Mouse (Mus musculus): ENCODE results near the gene Fga. TPM values are rescaled to one million over a fixed set of nuclear protein-coding genes. Genes with fewer than 3 reads are reported as not detected.

Fga gene
- total RNA-seq, 2 experiments from 2014 or later: not detected

DNA sequence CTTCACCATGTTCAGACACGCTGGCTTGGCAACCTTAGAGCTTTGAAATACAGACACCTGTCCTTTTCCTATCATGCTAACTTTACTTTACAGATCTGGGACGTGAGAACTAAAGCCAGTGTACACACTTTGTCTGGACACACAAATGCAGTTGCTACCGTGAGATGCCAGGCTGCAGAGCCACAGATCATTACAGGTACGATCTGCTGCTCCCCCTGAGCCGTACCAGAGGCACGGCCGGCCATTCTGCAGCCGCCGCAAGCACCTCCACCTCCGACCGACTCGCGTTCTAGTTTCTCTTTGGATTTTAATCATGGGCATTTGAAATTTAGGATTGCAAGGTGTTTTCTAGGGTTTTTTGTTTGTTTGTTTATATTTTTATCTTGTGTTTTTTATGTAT lies 43.0 kb downstream of the Fga start:
- no peak for DNase-seq
- intact Hi-C loops (cut with DNase I; ENCODE audit: low total_unique reads): no loop called here

DNA sequence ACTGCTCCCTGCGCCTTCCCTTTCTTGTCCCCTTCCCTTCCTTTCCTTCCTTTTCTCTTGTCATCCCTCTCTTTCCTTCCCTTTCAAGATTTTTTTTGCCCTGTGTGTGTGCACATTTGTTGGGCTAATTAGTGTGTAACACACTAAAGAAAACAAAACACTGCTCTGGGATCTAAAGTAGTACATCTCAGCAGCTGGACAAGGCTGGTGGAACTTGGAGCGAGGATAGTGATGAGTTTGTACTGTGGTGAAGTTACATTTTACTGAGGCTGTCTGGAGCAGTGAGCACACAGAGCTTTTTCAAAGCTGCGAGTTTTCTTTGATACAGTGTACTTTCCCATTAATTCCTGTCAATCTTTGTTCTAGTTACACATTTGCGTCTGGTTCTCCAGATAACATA lies 44.4 kb downstream of the Fga start:
- no peak for DNase-seq
- intact Hi-C loops (cut with DNase I; ENCODE audit: low total_unique reads): no loop called here

DNA sequence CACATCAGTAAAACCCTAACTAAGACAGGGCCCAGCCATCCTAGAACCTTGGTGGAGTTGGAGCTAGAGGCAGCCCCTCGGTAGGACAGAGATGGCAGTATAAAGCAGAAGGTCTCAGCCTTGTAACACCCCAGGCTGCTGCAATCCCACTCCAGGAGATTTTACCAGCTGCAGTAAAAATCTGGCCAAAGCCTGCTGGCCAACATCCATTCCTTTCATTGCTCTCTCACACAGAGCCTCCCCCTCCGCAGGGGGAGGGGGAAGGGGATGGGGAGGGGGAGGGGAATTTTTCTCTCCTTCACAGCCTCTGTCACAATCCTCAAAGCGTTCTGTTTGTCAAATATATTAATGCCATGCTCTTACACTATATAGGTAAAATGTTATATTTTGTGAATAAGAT lies 50.7 kb downstream of the Fga start:
- DNase-seq: peak; percentile 53
- intact Hi-C loops (cut with DNase I; ENCODE audit: low total_unique reads): no loop called here

DNA sequence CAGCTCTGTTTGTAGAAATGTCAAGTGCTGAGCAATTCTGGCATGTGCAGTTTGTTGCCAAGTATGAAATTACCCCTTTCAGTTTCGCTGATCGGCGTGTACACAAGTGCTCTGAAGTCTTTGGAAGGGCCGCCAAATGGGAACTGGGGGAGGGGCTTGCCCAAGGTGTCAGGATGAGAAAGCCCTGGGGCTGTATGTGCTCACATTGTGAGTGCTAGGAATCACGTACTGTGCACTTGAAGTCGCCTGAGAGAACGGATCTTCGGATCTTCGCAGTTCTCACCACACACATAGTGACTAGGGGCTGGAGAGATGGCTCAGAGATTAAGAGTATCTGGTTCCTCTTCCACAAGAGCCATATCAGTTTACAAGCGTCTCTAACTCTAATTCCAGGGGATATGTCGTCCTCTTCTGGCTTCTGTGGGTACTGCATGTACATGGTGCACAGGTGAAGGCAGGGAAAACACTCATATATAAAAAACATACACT lies 54.7 kb downstream of the Fga start:
- peak; percentile 25 for DNase-seq
- intact Hi-C loops (cut with DNase I; ENCODE audit: low total_unique reads): loop anchor here (10.0 kb wide), 1 partner anchor 86 kb away; no protein-coding TSS in a partner anchor

Other genes with a start within 250 kb of the Fga start
- under 1 TPM; 0.41 to 0.82 TPM for gene Rbm46, start 149.6 kb upstream of the Fga start, total RNA-seq (2021)
- under 1 TPM; 0.07 to 0.10 TPM for gene Lrat, start 122.1 kb upstream of the Fga start, total RNA-seq (2021)
- gene Fgg, start 18.4 kb upstream of the Fga start, total RNA-seq (2021): not detected
- not detected for gene Fgb, start 23.8 kb downstream of the Fga start, total RNA-seq (2021)
- gene Plrg1, start 29.4 kb downstream of the Fga start, total RNA-seq (2021): 10 to 100 TPM; 24.9 to 25.2 TPM
- 1 to 10 TPM; 3.9 to 4.4 TPM for gene Dchs2, start 101.9 kb downstream of the Fga start, total RNA-seq (2021)